Mouse (Mus musculus): ENCODE measurements around the gene Lenep. TPM values are rescaled to one million over a fixed set of nuclear protein-coding genes. Genes with fewer than 3 reads are reported as not detected.
"Not testable (repeated sequence)": the region's sequence is repeated elsewhere in the genome, so short reads cannot be mapped to it uniquely, and the experiment has no call there.

The Lenep gene
- total and polyA plus RNA-seq, 2 experiments = not detected

- no peaks in the 10 kb centered on the region for H3K79me2 ChIP-seq (ENCODE audit: control insufficient read depth, insufficient read depth, low read length)
- H3K4me1 ChIP-seq (ENCODE audit: control insufficient read depth, insufficient read depth, low read length) = peaks cover 1% of the 10 kb centered on the region
- 0 out of 2 replicates have a peak within 1 kb of the TSS, but pooled peaks have one; percentile 15 for H3K27ac ChIP-seq (replicated peaks; ENCODE audit: insufficient read depth, low read depth, low read length)
- DNase-seq (ENCODE audit: extremely low read depth, low read depth, low spot score) = peak; percentile 73
- H3K27me3 ChIP-seq (ENCODE audit: control insufficient read depth, insufficient read depth, low read length) = no peaks in the 10 kb centered on the region
- H3K9ac ChIP-seq (ENCODE audit: low read depth, low read length) = peak within 1 kb of the TSS; percentile 71
- 9% methylated on average over 16 of the region's 16 CpGs for WGBS
- H3K36me3 ChIP-seq (ENCODE audit: control insufficient read depth, insufficient read depth, low read length) = peaks cover 6% of the 10 kb centered on the region; the same call in 1 of the 2 replicates
- H3K4me3 ChIP-seq (ENCODE audit: insufficient read depth, low read depth, low read length) = peak within 1 kb of the TSS; percentile 43
- TF ChIP-seq POLR2A (IDR thresholded peaks at IDR 0.05; ENCODE audit: extremely low read depth, insufficient read depth, low read length) (no peak), CTCF (IDR thresholded peaks at IDR 0.05; ENCODE audit: low read depth, low read length) (no peak)
Measured at GRCm38 (mm10) chr3:89436176-89437113, 33.9 kb upstream of the Lenep start, which contains the start of gene Pbxip1. Pbxip1 (plus strand) TSS chr3:89436706.

GRCm38 (mm10) chr3:89435041-89435440 is 32.4 kb upstream of the Lenep start:
- Histone ChIP-seq H3K27me3 (ENCODE audit: control insufficient read depth, insufficient read depth, low read length) (no peaks in the 10 kb centered on the region), H3K79me2 (ENCODE audit: control insufficient read depth, insufficient read depth, low read length) (peaks cover 8% of the 10 kb centered on the region; the same call in 1 of the 2 replicates), H3K4me1 (ENCODE audit: control insufficient read depth, insufficient read depth, low read length) (peaks cover 5% of the 10 kb centered on the region), H3K27ac (replicated peaks; ENCODE audit: insufficient read depth, low read depth, low read length) (no peak overlapping the region), H3K36me3 (ENCODE audit: control insufficient read depth, insufficient read depth, low read length) (peaks cover 6% of the 10 kb centered on the region; the same call in 1 of the 2 replicates), H3K9ac (ENCODE audit: low read depth, low read length) (no peak overlapping the region), H3K4me3 (ENCODE audit: insufficient read depth, low read depth, low read length) (no peak overlapping the region)
- TF ChIP-seq CTCF (IDR thresholded peaks at IDR 0.05; ENCODE audit: low read depth, low read length) = no peak
- TF ChIP-seq POLR2A (IDR thresholded peaks at IDR 0.05; ENCODE audit: extremely low read depth, insufficient read depth, low read length) = no peak
- 84% methylated on average over 7 of the region's 7 CpGs for WGBS
- DNase-seq (ENCODE audit: extremely low read depth, low read depth, low spot score) = no peak

- Histone ChIP-seq H3K79me2 (ENCODE audit: control insufficient read depth, insufficient read depth, low read length) (peaks cover 8% of the 10 kb centered on the region; the same call in 1 of the 2 replicates), H3K9ac (ENCODE audit: low read depth, low read length) (no peak overlapping the region), H3K4me3 (ENCODE audit: insufficient read depth, low read depth, low read length) (no peak overlapping the region), H3K27me3 (ENCODE audit: control insufficient read depth, insufficient read depth, low read length) (no peaks in the 10 kb centered on the region), H3K4me1 (ENCODE audit: control insufficient read depth, insufficient read depth, low read length) (peaks cover 5% of the 10 kb centered on the region), H3K36me3 (ENCODE audit: control insufficient read depth, insufficient read depth, low read length) (peaks cover 6% of the 10 kb centered on the region; the same call in 1 of the 2 replicates), H3K27ac (replicated peaks; ENCODE audit: insufficient read depth, low read depth, low read length) (no peak overlapping the region)
- TF ChIP-seq CTCF (IDR thresholded peaks at IDR 0.05; ENCODE audit: low read depth, low read length) (no peak), POLR2A (IDR thresholded peaks at IDR 0.05; ENCODE audit: extremely low read depth, insufficient read depth, low read length) (no peak)
- 86% methylated on average over 11 of the region's 11 CpGs for WGBS
- DNase-seq (ENCODE audit: extremely low read depth, low read depth, low spot score) = no peak
Measured at GRCm38 (mm10) chr3:89434532-89434931, 31.9 kb upstream of the Lenep start.

GRCm38 (mm10) chr3:89432606-89433005 is 30.0 kb upstream of the Lenep start:
- no peak for DNase-seq (ENCODE audit: extremely low read depth, low read depth, low spot score)
- TF ChIP-seq POLR2A (IDR thresholded peaks at IDR 0.05; ENCODE audit: extremely low read depth, insufficient read depth, low read length) = no peak
- no peak for TF ChIP-seq CTCF (IDR thresholded peaks at IDR 0.05; ENCODE audit: low read depth, low read length)
- 96% methylated on average over 8 of the region's 8 CpGs for WGBS
- Histone ChIP-seq H3K4me1 (ENCODE audit: control insufficient read depth, insufficient read depth, low read length) (peaks cover 5% of the 10 kb centered on the region), H3K9ac (ENCODE audit: low read depth, low read length) (no peak overlapping the region), H3K79me2 (ENCODE audit: control insufficient read depth, insufficient read depth, low read length) (peaks cover 8% of the 10 kb centered on the region; the same call in 1 of the 2 replicates), H3K36me3 (ENCODE audit: control insufficient read depth, insufficient read depth, low read length) (peaks cover 10% of the 10 kb centered on the region), H3K27ac (replicated peaks; ENCODE audit: insufficient read depth, low read depth, low read length) (no peak overlapping the region), H3K27me3 (ENCODE audit: control insufficient read depth, insufficient read depth, low read length) (no peaks in the 10 kb centered on the region), H3K4me3 (ENCODE audit: insufficient read depth, low read depth, low read length) (no peak overlapping the region)

GRCm38 (mm10) chr3:89430171-89431159 is 27.9 kb upstream of the Lenep start, which contains the start of gene Pygo2:
Pygo2 (plus strand) TSS chr3:89430214.
- H3K4me3 ChIP-seq (ENCODE audit: insufficient read depth, low read depth, low read length) = peak within 1 kb of the TSS; percentile 89
- peak within 1 kb of the TSS; percentile 94 for H3K9ac ChIP-seq (ENCODE audit: low read depth, low read length)
- 2% methylated on average over 66 of the region's 68 CpGs for WGBS
- H3K27me3 ChIP-seq (ENCODE audit: control insufficient read depth, insufficient read depth, low read length) = no peaks in the 10 kb centered on the region
- peaks cover 3% of the 10 kb centered on the region; the same call in 1 of the 2 replicates for H3K4me1 ChIP-seq (ENCODE audit: control insufficient read depth, insufficient read depth, low read length)
- peak; percentile 66; the same call in 1 of the 2 replicates for TF ChIP-seq POLR2A (IDR thresholded peaks at IDR 0.05; ENCODE audit: extremely low read depth, insufficient read depth, low read length)
- no peak for TF ChIP-seq CTCF (IDR thresholded peaks at IDR 0.05; ENCODE audit: low read depth, low read length)
- peak; percentile 88 for DNase-seq (ENCODE audit: extremely low read depth, low read depth, low spot score)
- H3K36me3 ChIP-seq (ENCODE audit: control insufficient read depth, insufficient read depth, low read length) = peaks cover 15% of the 10 kb centered on the region
- peak within 1 kb of the TSS; percentile 75 for H3K27ac ChIP-seq (replicated peaks; ENCODE audit: insufficient read depth, low read depth, low read length)
- peaks cover 8% of the 10 kb centered on the region; the same call in 1 of the 2 replicates for H3K79me2 ChIP-seq (ENCODE audit: control insufficient read depth, insufficient read depth, low read length)

GRCm38 (mm10) chr3:89429021-89429420 is 26.4 kb upstream of the Lenep start:
- H3K27me3 ChIP-seq (ENCODE audit: control insufficient read depth, insufficient read depth, low read length); H3K79me2 ChIP-seq (ENCODE audit: control insufficient read depth, insufficient read depth, low read length); H3K4me1 ChIP-seq (ENCODE audit: control insufficient read depth, insufficient read depth, low read length); H3K9ac ChIP-seq (ENCODE audit: low read depth, low read length); H3K27ac ChIP-seq (replicated peaks; ENCODE audit: insufficient read depth, low read depth, low read length); DNase-seq (ENCODE audit: extremely low read depth, low read depth, low spot score); H3K4me3 ChIP-seq (ENCODE audit: insufficient read depth, low read depth, low read length): not testable (repeated sequence)
- 93% methylated on average over 7 of the region's 7 CpGs for WGBS
- H3K36me3 ChIP-seq (ENCODE audit: control insufficient read depth, insufficient read depth, low read length) = peaks cover 22% of the 10 kb centered on the region

Measured in liver, adult 2 months (tissue).